Mouse (Mus musculus) ovary, postnatal 36 days (tissue): ENCODE results near the gene Lias.

Experiments used
- DNase-seq: peaks from one replicate; pipeline ENCODE4 v3.0.0; 2022; ENCODE audit warnings: low spot score, mixed read lengths

The Lias gene

GRCm38 (mm10) chr5:65425251-65425650 is 34.0 kb downstream of the Lias start:
- no peak for DNase-seq

- no peak for DNase-seq
Observed at GRCm38 (mm10) chr5:65428321-65428720, 37.0 kb downstream of the Lias start.

- DNase-seq = no peak
Observed at GRCm38 (mm10) chr5:65429441-65429840, 38.1 kb downstream of the Lias start.

GRCm38 (mm10) chr5:65434471-65435362 is 43.4 kb downstream of the Lias start:
- no peak for DNase-seq

GRCm38 (mm10) chr5:65435363-65435805 is 44.1 kb downstream of the Lias start:
- DNase-seq = no peak

- peak; percentile 99 for DNase-seq
Observed at GRCm38 (mm10) chr5:65435806-65436561, 44.7 kb downstream of the Lias start, which contains the start of gene Ugdh. Gene Ugdh, minus strand, starts transcription at chr5:65435949.

GRCm38 (mm10) chr5:65438041-65438440 is 46.7 kb downstream of the Lias start:
- no peak for DNase-seq

- DNase-seq = no peak
Observed at GRCm38 (mm10) chr5:65444981-65445380, 53.7 kb downstream of the Lias start.

- DNase-seq = no peak
Observed at GRCm38 (mm10) chr5:65446756-65447155, 55.5 kb downstream of the Lias start.

- DNase-seq = no peak
Observed at GRCm38 (mm10) chr5:65447826-65448225, 56.5 kb downstream of the Lias start.

GRCm38 (mm10) chr5:65448941-65449340 is 57.6 kb downstream of the Lias start:
- no peak for DNase-seq

GRCm38 (mm10) chr5:65454771-65455170 is 63.5 kb downstream of the Lias start:
- no peak for DNase-seq

- no peak for DNase-seq
Observed at GRCm38 (mm10) chr5:65457086-65457827, 66.0 kb downstream of the Lias start.

- DNase-seq = no peak
Observed at GRCm38 (mm10) chr5:65457846-65458245, 66.5 kb downstream of the Lias start.

- DNase-seq = no peak
Observed at GRCm38 (mm10) chr5:65459454-65459853, 68.2 kb downstream of the Lias start.
